Mouse (Mus musculus) limb, embryonic 15.5 days (tissue): ENCODE data around the gene Gstm5. TPM values are rescaled to one million over a fixed set of nuclear protein-coding genes. Genes with fewer than 3 reads are reported as not detected.

Experiments
- ATAC-seq: fragments of 200-750 bp; cut with Nextera tagmentation; 2 replicates; pipeline ENCODE4 v1.8.0; 2017; ENCODE audit warnings: low read depth, moderate TSS enrichment; ENCODE audit not compliant: insufficient number of reproducible peaks, low FRiP score, low TSS enrichment
- H3K27ac ChIP-seq: fragments of 300-500 bp; sonication (generic); 2 replicates; pipeline ENCODE4 v1.5.1; 2015; ENCODE audit warnings: moderate library complexity, mild to moderate bottlenecking, inconsistent platforms
- H3K27me3 ChIP-seq: fragments of 300-500 bp; sonication (generic); 2 replicates; pipeline ENCODE4 v1.6.1; 2015; ENCODE audit warnings: inconsistent platforms
- H3K36me3 ChIP-seq: fragments of 300-500 bp; sonication (generic); 2 replicates; pipeline ENCODE4 v1.6.1; 2015; ENCODE audit warnings: inconsistent platforms
- H3K4me1 ChIP-seq: fragments of 300-500 bp; sonication (generic); 2 replicates; pipeline ENCODE4 v1.6.1; 2015; ENCODE audit warnings: inconsistent platforms
- H3K4me2 ChIP-seq: fragments of 300-500 bp; sonication (generic); 2 replicates; pipeline ENCODE4 v1.6.1; 2015; ENCODE audit warnings: mild to moderate bottlenecking, inconsistent platforms
- H3K4me3 ChIP-seq: fragments of 300-500 bp; sonication (generic); 2 replicates; pipeline ENCODE4 v1.5.1; 2015; ENCODE audit warnings: mild to moderate bottlenecking, inconsistent platforms
- H3K9ac ChIP-seq: fragments of 300-500 bp; sonication (generic); 2 replicates; pipeline ENCODE4 v1.6.1; 2015; ENCODE audit warnings: inconsistent platforms
- H3K9me3 ChIP-seq: fragments of 300-500 bp; sonication (generic); 2 replicates; pipeline ENCODE4 v1.6.1; 2016; ENCODE audit warnings: inconsistent platforms
- WGBS: fragments of 180-500 bp; shearing (Covaris S2); methylation state at CpG from one replicate; pipeline ENCODE4 v1.1.7; 2015; 5-methylcytosine and 5-hydroxymethylcytosine counted together
- polyA plus RNA-seq: library from polyadenylated mRNA; unstranded; fragments of >200 nt; fragmentation: Nextera tagmentation; extraction: Ambion mirVana; gene quantifications from 2 replicates; pipeline ENCODE4 v1.2.1, GENCODE M21; 2015

Gstm5 gene
- polyA plus RNA-seq, 1 experiment from 2014 or later = 185 TPM

- no peak overlapping the region for H3K27ac ChIP-seq
- no peak overlapping the region for H3K4me2 ChIP-seq
- H3K4me1 ChIP-seq = peaks cover 9% of the 10 kb centered on the region; the same call in 1 of the 2 replicates
- H3K4me3 ChIP-seq = no peak overlapping the region
- no peaks in the 10 kb centered on the region for H3K9me3 ChIP-seq
- no peaks in the 10 kb centered on the region for H3K36me3 ChIP-seq
- no peak overlapping the region for H3K9ac ChIP-seq
- no peak for ATAC-seq
- no peaks in the 10 kb centered on the region for H3K27me3 ChIP-seq
- 62% methylated on average over 7 of the region's 7 CpGs for WGBS
Observed at GRCm38 (mm10) chr3:107940524-107940923, 44.9 kb downstream of the Gstm5 start.

GRCm38 (mm10) chr3:107941261-107941660 is 45.6 kb downstream of the Gstm5 start:
- Histone ChIP-seq H3K4me1 (peaks cover 9% of the 10 kb centered on the region; the same call in 1 of the 2 replicates), H3K27me3 (no peaks in the 10 kb centered on the region), H3K27ac (no peak overlapping the region), H3K4me3 (no peak overlapping the region), H3K9ac (no peak overlapping the region), H3K9me3 (no peaks in the 10 kb centered on the region), H3K4me2 (no peak overlapping the region), H3K36me3 (no peaks in the 10 kb centered on the region)
- ATAC-seq = no peak
- WGBS = 67% methylated on average over 4 of the region's 4 CpGs

GRCm38 (mm10) chr3:107943239-107943990 is 47.8 kb downstream of the Gstm5 start, which contains the start of gene Gstm6:
Gstm6 (minus strand) TSS chr3:107943749.
- H3K27ac ChIP-seq = no peak within 1 kb of the TSS
- WGBS = 14% methylated on average over 20 of the region's 20 CpGs
- H3K4me3 ChIP-seq = peak within 1 kb of the TSS; percentile 27
- H3K27me3 ChIP-seq = no peaks in the 10 kb centered on the region
- ATAC-seq = peak; percentile 16; the same call in 1 of the 2 replicates
- H3K36me3 ChIP-seq = no peaks in the 10 kb centered on the region
- peaks cover 9% of the 10 kb centered on the region; the same call in 1 of the 2 replicates for H3K4me1 ChIP-seq
- peak within 1 kb of the TSS; percentile 41 for H3K4me2 ChIP-seq
- H3K9me3 ChIP-seq = no peaks in the 10 kb centered on the region
- no peak within 1 kb of the TSS for H3K9ac ChIP-seq

GRCm38 (mm10) chr3:107945729-107946128 is 50.1 kb downstream of the Gstm5 start:
- peaks cover 7% of the 10 kb centered on the region; the same call in 1 of the 2 replicates for H3K4me1 ChIP-seq
- H3K27ac ChIP-seq = no peak overlapping the region
- H3K36me3 ChIP-seq = no peaks in the 10 kb centered on the region
- no peak for ATAC-seq
- H3K27me3 ChIP-seq = no peaks in the 10 kb centered on the region
- no peak overlapping the region for H3K9ac ChIP-seq
- no peak overlapping the region for H3K4me3 ChIP-seq
- H3K9me3 ChIP-seq = no peaks in the 10 kb centered on the region
- 59% methylated on average over 4 of the region's 4 CpGs for WGBS
- no peak overlapping the region for H3K4me2 ChIP-seq

Other genes starting within 250 kb of the Gstm5 start
- gene Ahcyl1, start 199.3 kb upstream of the Gstm5 start, polyA plus RNA-seq = 61.5 and 74.7 TPM in 2 replicates
- 17.0 and 20.7 TPM in 2 replicates for gene Csf1, start 135.4 kb upstream of the Gstm5 start, polyA plus RNA-seq
- gene Eps8l3, start 18.6 kb upstream of the Gstm5 start, polyA plus RNA-seq = not detected in 2 replicates
- gene Gstm7, start 36.0 kb downstream of the Gstm5 start, polyA plus RNA-seq = 10.7 and 11.9 TPM in 2 replicates
- 6.8 and 7.4 TPM in 2 replicates for gene Gstm6, start 47.9 kb downstream of the Gstm5 start, polyA plus RNA-seq
- gene Gstm3, start 73.5 kb downstream of the Gstm5 start, polyA plus RNA-seq = not detected in 2 replicates
- 69.1 and 73.7 TPM in 2 replicates for gene Gstm2, start 90.6 kb downstream of the Gstm5 start, polyA plus RNA-seq
- gene Gstm1, start 122.2 kb downstream of the Gstm5 start, polyA plus RNA-seq = 56.1 and 63.9 TPM in 2 replicates
- 14.0 and 14.2 TPM in 2 replicates for gene Gstm4, start 149.1 kb downstream of the Gstm5 start, polyA plus RNA-seq
- 50.1 and 51.4 TPM in 2 replicates for gene Ampd2, start 190.8 kb downstream of the Gstm5 start, polyA plus RNA-seq
- gene Gnat2, start 197.0 kb downstream of the Gstm5 start, polyA plus RNA-seq = 0.67 and 0.96 TPM in 2 replicates